Mouse (Mus musculus) cerebellum, adult 11 months (tissue): ENCODE measurements at regions not wholly inside any gene's neighbourhood (a gene's known extent, or its start where the extent isn't known, plus 50 kb on each side); places are given as distances from the start of the nearest gene placed in this dataset.
"Not testable (repeated sequence)": the region's sequence is repeated elsewhere in the genome, so short reads cannot be mapped to it uniquely, and the experiment has no call there.

ENCODE experiments used
- DNase-seq: peaks from one replicate; pipeline ENCODE4 v3.0.0; 2022

- no peak for DNase-seq
These were observed 105.8 kb upstream of the Dyrk2 start for GRCm38 (mm10) chr10:118975772-118976171.

- no peak for DNase-seq
These were observed 103.3 kb upstream of the Dyrk2 start for GRCm38 (mm10) chr10:118973324-118973723.

- no peak for DNase-seq
These were observed 102.6 kb upstream of the Dyrk2 start for GRCm38 (mm10) chr10:118972626-118973025.

GRCm38 (mm10) chr10:118970457-118971175, 100.6 kb upstream of the Dyrk2 start:
- no peak for DNase-seq

- no peak for DNase-seq
These were observed 91.7 kb upstream of the Dyrk2 start for GRCm38 (mm10) chr10:118961713-118962181.

- no peak for DNase-seq
These were observed 90.1 kb upstream of the Dyrk2 start for GRCm38 (mm10) chr10:118960076-118960475.

- no peak for DNase-seq
These were observed 89.6 kb upstream of the Dyrk2 start for GRCm38 (mm10) chr10:118959623-118960022.

- no peak for DNase-seq
These were observed 86.3 kb upstream of the Dyrk2 start for GRCm38 (mm10) chr10:118956352-118956751.

GRCm38 (mm10) chr10:118953440-118953839, 83.4 kb upstream of the Dyrk2 start:
- DNase-seq = no peak

- no peak for DNase-seq
These were observed 82.7 kb upstream of the Dyrk2 start for GRCm38 (mm10) chr10:118952756-118953155.

- no peak for DNase-seq
These were observed 77.7 kb upstream of the Dyrk2 start for GRCm38 (mm10) chr10:118947724-118948123.

GRCm38 (mm10) chr10:118947016-118947674, 77.1 kb upstream of the Dyrk2 start:
- no peak for DNase-seq

- no peak for DNase-seq
These were observed 57.3 kb upstream of the Dyrk2 start for GRCm38 (mm10) chr10:118927316-118927715.

- DNase-seq = no peak
These were observed 53.6 kb upstream of the Dyrk2 start for GRCm38 (mm10) chr10:118923473-118924185.

GRCm38 (mm10) chr10:118922120-118922519, 52.1 kb upstream of the Dyrk2 start:
- DNase-seq = not testable (repeated sequence)
